Mouse (Mus musculus) urinary bladder, adult 2 months (tissue): ENCODE measurements around the gene Tas2r104. TPM values are rescaled to one million over a fixed set of nuclear protein-coding genes. Genes with fewer than 3 reads are reported as not detected.

Experiments
- DNase-seq: peaks from one replicate; pipeline ENCODE4 v3.0.0; 2022; ENCODE audit warnings: low spot score
- polyA plus RNA-seq: library from polyadenylated mRNA; depleted of rRNA; stranded (reverse); fragments of >200 nt; gene quantifications from 2 replicates; pipeline ENCODE4 v1.2.3, GENCODE M21; 2012; rRNA removed

Tas2r104 gene
- not detected in 2 replicates for polyA plus RNA-seq

- no peak for DNase-seq
These were observed at the start of gene Tas2r104 for GRCm38 (mm10) chr6:131685644-131686043. Gene Tas2r104 (minus strand): TSS chr6:131685744.

GRCm38 (mm10) chr6:131712803-131713202 lies 27.3 kb upstream of the Tas2r104 start:
- no peak for DNase-seq

GRCm38 (mm10) chr6:131689963-131690362 lies 4.4 kb upstream of the Tas2r104 start, which contains the start of gene Tas2r114:
Gene Tas2r114 (minus strand): TSS chr6:131690063.
- DNase-seq, result no peak

DNA sequence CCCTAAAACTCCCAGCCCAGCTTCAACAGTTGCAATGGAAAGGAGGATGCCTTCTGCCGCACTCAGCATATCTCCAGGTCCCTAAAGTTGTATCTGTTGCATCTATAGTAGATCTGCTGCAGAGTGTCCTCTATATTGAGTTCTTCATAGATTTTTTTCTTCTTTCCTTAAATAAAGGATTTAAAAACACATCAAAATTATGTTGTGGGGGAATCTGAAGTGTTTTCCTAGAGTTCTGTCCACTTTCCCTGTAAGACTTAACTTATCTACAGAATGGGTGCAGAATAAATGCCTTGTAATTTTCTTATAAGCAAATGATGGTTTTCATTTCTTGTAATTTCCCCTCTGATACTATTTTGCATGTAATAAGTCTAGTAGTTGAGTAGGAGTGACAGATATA lies 1.9 kb upstream of the Tas2r104 start, which contains the start of gene Tas2r105:
Tas2r105 (minus strand) TSS at position 101 of the 400 bp plus-strand sequence.
- no peak for DNase-seq

- DNase-seq, result no peak
These were observed 6.8 kb downstream of the Tas2r104 start, which contains the start of gene Tas2r106 for GRCm38 (mm10) chr6:131678786-131679185. Gene Tas2r106 (minus strand): TSS chr6:131678886.

- no peak for DNase-seq
These were observed 25.5 kb downstream of the Tas2r104 start, which contains the start of gene Tas2r107 for GRCm38 (mm10) chr6:131660049-131660448. Gene Tas2r107 (minus strand): TSS chr6:131660149.

Other genes starting within 250 kb of the Tas2r104 start
- not detected in 2 replicates for gene 5430401F13Rik, start 199.3 kb downstream of the Tas2r104 start, polyA plus RNA-seq
- gene Gm6619, start 199.3 kb downstream of the Tas2r104 start, polyA plus RNA-seq, result not detected in 2 replicates
- not detected in 2 replicates for gene Tas2r130, start 54.8 kb downstream of the Tas2r104 start, polyA plus RNA-seq
- gene Tas2r107, start 25.6 kb downstream of the Tas2r104 start, polyA plus RNA-seq, result not detected in 2 replicates
- gene Tas2r106, start 6.9 kb downstream of the Tas2r104 start, polyA plus RNA-seq, result not detected in 2 replicates
- gene Tas2r105, start 1.8 kb upstream of the Tas2r104 start, polyA plus RNA-seq, result not detected in 2 replicates
- not detected in 2 replicates for gene Tas2r114, start 4.3 kb upstream of the Tas2r104 start, polyA plus RNA-seq